ENCODE assay signal across 10 mouse cellular contexts in the genomic region with DNA sequence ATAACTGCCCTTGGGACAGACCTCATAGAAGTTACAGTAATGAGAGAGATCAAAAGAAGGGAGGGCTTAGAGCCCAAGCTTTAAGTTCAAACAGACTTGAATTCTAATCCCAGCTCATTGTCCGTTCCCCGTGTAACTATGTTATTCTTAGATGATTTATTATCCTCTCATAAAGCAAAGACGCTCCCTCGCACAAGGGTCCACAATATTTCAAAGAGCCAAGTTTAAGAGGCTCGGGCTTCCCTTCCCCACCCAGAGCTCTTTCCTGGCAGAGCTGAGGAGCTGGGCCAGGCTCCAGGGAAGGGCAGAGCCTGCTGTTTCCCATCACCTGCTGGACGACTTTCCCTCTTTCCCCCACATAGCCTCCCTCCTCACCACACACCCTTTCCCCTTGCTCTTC. TPM values are rescaled to one million over a fixed set of nuclear protein-coding genes. Genes with fewer than 3 reads are reported as not detected.
A peak's percentile ranks its signal among the peaks of the same experiment; 100 is the strongest.
DNase-seq lines count a peak whose midpoint lies in the region; ATAC-seq and TF ChIP-seq lines count a peak whose summit lies in the region.
"Had no signal": no experiment of that assay in that cellular context is flagged by ENCODE, and none has a peak within 500 bp of the region (broad histone marks: within the 10 kb centered on the region; RNA-seq: fewer than 3 reads in every experiment).

No protein-coding gene starts in this region.

- no peak for TF ChIP-seq POLR2A in kidney, adult 2 months (IDR thresholded peaks at IDR 0.05; ENCODE audit: low read depth, low read length)

- H3K27me3 ChIP-seq in embryonic facial prominence, embryonic 15.5 days: no peaks in the 10 kb centered on the region
- no peaks in the 10 kb centered on the region for H3K27me3 ChIP-seq in kidney, adult 2 months (replicated peaks; ENCODE audit: control insufficient read depth, insufficient read depth, low read length)
- H3K27me3 ChIP-seq: neural tube, embryonic 13.5 days had no signal

- H3K36me3 ChIP-seq in embryonic facial prominence, embryonic 15.5 days: no peaks in the 10 kb centered on the region
- no peaks in the 10 kb centered on the region for H3K36me3 ChIP-seq in kidney, adult 2 months (ENCODE audit: control insufficient read depth, insufficient read depth, low read length)
- H3K36me3 ChIP-seq: neural tube, embryonic 13.5 days had no signal

- H3K4me1 ChIP-seq in embryonic facial prominence, embryonic 15.5 days: 0 out of 2 replicates have a peak, but pooled peaks cover 9% of the 10 kb centered on the region
- H3K4me1 ChIP-seq in kidney, adult 2 months (ENCODE audit: control insufficient read depth, insufficient read depth, low read length): no peaks in the 10 kb centered on the region

- peak; percentile 54 to 73 for DNase-seq in cerebellum, postnatal 25 days
- DNase-seq in cerebellum, adult 18-20 months: no peak
- peak; percentile 55 for DNase-seq in kidney, adult 2 months
- peak; percentile 51 for DNase-seq in lung, postnatal 25 days (ENCODE audit: low spot score)
- DNase-seq in frontal cortex, postnatal 36 days (ENCODE audit: low spot score in 2 of 2): no peak
- no peak for DNase-seq in neural tube, embryonic 10.5 days (ENCODE audit: extremely low spot score, low spot score)
- DNase-seq in Muller cell, postnatal 12 days (ENCODE audit: inconsistent ontology term): no peak

- no peak overlapping the region for H3K4me3 ChIP-seq in embryonic facial prominence, embryonic 15.5 days (replicated peaks)
- no peak overlapping the region for H3K4me3 ChIP-seq in kidney, adult 2 months (ENCODE audit: insufficient read depth, low read depth, low read length)
- H3K4me3 ChIP-seq: neural tube, embryonic 13.5 days had no signal

- 23% methylated on average over 6 of the region's 6 CpGs for WGBS in embryonic facial prominence, embryonic 15.5 days
- 22% methylated on average over 6 of the region's 6 CpGs for WGBS in kidney, adult 2 months

- H3K27ac ChIP-seq in embryonic facial prominence, embryonic 15.5 days (replicated peaks): peak overlapping the region; percentile 31
- H3K27ac ChIP-seq in kidney, adult 2 months (ENCODE audit: insufficient read depth, low read depth, low read length): no peak overlapping the region
- H3K27ac ChIP-seq: neural tube, embryonic 13.5 days had no signal

- ATAC-seq in embryonic facial prominence, embryonic 15.5 days (ENCODE audit: insufficient number of reproducible peaks, low FRiP score, low TSS enrichment, low read depth): 0 out of 2 replicates have a peak, but pooled peaks have one; percentile 39

- no peak for TF ChIP-seq CTCF in kidney, adult 2 months (conservative IDR thresholded peaks at IDR 0.05; ENCODE audit: insufficient read depth, insufficient read length, low read depth, low read length)

- no peaks in the 10 kb centered on the region for H3K9me3 ChIP-seq in embryonic facial prominence, embryonic 15.5 days (replicated peaks)
- H3K9me3 ChIP-seq: neural tube, embryonic 13.5 days had no signal

- no peak overlapping the region for H3K9ac ChIP-seq in embryonic facial prominence, embryonic 15.5 days
- H3K9ac ChIP-seq: neural tube, embryonic 13.5 days had no signal

- H3K4me2 ChIP-seq in embryonic facial prominence, embryonic 15.5 days (replicated peaks): peak overlapping the region; percentile 17
- H3K4me2 ChIP-seq: liver, embryonic 11.5 days; neural tube, embryonic 13.5 days had no signal

RNA-seq across cellular contexts. Expression of a gene that starts 44.3 kb away (rescaled TPM):
- 62.4 and 71.3 TPM in 2 replicates for polyA plus RNA-seq in embryonic facial prominence, embryonic 15.5 days (2015; fragmentation: Nextera tagmentation; extraction: Ambion mirVana)
- 19.5 and 21.7 TPM in 2 replicates for polyA plus RNA-seq in kidney, adult 2 months (2012; rRNA removed)

Comparison
In these comparisons a context has a peak if more than half of its experiments do, and no peak if none do; other contexts are left out.
1. DNase-seq: peak in cerebellum, postnatal 25 days (2 of 2), kidney, adult 2 months (single experiment) and lung, postnatal 25 days (single experiment); none in cerebellum, adult 18-20 months (0 of 2), frontal cortex, postnatal 36 days (0 of 2), neural tube, embryonic 10.5 days (single experiment) and Muller cell, postnatal 12 days (single experiment).